Mouse (Mus musculus): Measurements from ENCODE around the gene Pgs1. TPM values are rescaled to one million over a fixed set of nuclear protein-coding genes. Genes with fewer than 3 reads are reported as not detected.
A peak's percentile ranks its signal among the peaks of the same experiment; 100 is the strongest.

Pgs1 gene
- total RNA-seq, 2 experiments from 2014 or later = 17.2 to 18.0 TPM

GRCm38 (mm10) chr11:118018328-118018727 is 32.2 kb downstream of the Pgs1 start:
- intact Hi-C loops (cut with DNase I) = no loop called here
- DNase-seq = no peak
- Histone ChIP-seq H3K27ac (no peak overlapping the region), H3K4me3 (no peak overlapping the region)
- peak; percentile 59 for TF ChIP-seq CTCF (IDR thresholded peaks at IDR 0.05)

DNA sequence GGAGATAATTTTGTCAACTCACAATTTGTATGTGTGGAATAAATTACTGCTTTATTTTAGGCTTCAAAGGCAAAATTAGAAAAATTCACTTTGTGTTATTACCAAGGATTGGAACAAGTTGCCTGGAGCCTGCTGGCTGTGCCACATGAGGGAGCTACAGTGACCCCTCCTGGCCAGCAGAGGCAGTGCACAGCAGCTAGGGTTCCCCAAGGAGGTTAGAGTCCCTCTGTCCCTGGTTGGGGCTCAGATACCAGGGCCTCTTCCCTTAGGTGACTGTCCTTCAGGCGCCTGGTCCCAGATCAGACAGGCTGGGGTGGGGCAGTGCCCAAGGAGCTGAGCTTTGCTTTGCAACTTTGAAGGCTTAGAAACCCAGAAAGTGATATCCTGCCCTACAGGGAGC is 35.7 kb downstream of the Pgs1 start:
- no peak; the same call in 1 of the 2 replicates for TF ChIP-seq CTCF (IDR thresholded peaks at IDR 0.05)
- H3K4me3 ChIP-seq = no peak overlapping the region
- no peak overlapping the region for H3K27ac ChIP-seq
- intact Hi-C loops (cut with DNase I) = loop anchor here (1.0 to 2.0 kb wide), 2 partner anchors 51 to 110 kb away; partner anchors contain the start of gene Socs3
- peak; percentile 83 for DNase-seq

DNA sequence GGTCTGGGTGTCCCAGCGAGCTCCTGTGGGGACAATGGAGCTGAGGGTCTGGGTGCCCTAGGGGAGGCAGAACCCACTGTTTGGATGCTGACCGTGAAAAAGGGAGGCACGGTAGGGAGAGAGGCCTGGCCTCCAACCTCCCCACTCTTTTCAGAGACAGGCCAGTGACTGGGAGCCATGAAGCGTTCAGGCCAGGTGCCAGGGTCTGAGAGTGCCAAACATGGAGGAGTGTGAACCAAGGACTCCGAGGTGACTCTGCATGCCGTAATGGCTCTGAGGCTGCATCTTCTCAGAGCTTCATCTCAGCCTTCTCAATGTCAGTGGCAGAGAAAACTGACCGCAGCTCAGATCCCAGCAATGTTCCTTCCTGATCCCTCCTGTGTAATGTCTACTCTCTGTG is 37.4 kb downstream of the Pgs1 start:
- no peak for TF ChIP-seq CTCF (IDR thresholded peaks at IDR 0.05)
- intact Hi-C loops (cut with DNase I) = no loop called here
- Histone ChIP-seq H3K27ac (no peak overlapping the region), H3K4me3 (no peak overlapping the region)
- DNase-seq = peak; percentile 53

GRCm38 (mm10) chr11:118024111-118024510 is 38.0 kb downstream of the Pgs1 start:
- intact Hi-C loops (cut with DNase I) = no loop called here
- Histone ChIP-seq H3K27ac (no peak overlapping the region), H3K4me3 (no peak overlapping the region)
- TF ChIP-seq CTCF (IDR thresholded peaks at IDR 0.05) = no peak
- no peak for DNase-seq

DNA sequence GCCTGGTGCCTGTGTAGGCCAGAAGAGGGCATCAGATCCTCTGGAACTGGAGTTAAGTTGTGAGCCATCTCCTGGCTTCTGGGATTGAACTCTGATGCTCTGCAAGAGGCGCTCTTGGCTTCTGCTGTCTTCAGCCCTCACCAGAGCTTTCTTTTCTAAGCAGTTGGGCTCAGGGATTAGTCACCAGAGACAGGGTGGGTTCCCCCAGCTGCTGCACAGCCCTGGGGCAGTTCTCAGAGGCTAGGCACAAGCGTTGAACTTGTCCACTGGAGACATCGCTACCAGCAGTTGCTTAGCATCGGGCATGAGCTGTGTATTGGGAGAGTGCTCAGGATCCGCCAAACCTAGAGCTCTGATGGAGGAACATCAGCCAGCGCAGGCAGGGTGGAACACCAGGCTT is 43.1 kb downstream of the Pgs1 start:
- H3K27ac ChIP-seq = no peak overlapping the region
- no peak for DNase-seq
- intact Hi-C loops (cut with DNase I) = no loop called here
- H3K4me3 ChIP-seq = no peak overlapping the region
- no peak for TF ChIP-seq CTCF (IDR thresholded peaks at IDR 0.05)

DNA sequence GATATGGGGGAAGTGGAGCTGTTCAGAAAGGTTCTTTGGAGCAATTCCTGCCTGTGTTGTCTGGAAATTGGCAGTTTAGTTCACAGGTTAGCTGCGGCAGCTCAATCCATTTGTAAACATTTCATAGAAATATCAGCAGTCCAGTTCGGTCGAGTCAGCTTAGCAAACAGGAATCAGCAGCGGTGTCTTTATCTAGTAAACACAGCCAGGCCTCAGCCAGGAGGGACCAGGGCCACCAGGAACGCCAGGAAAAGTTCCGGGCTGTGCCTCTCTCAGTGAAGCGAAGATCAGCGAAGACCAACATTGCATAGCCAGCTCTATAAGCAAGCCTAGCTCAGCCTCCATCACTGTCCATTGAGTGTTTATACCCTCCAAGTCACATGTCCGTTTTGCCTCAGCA is 45.0 kb downstream of the Pgs1 start:
- H3K27ac ChIP-seq = no peak overlapping the region
- no peak for TF ChIP-seq CTCF (IDR thresholded peaks at IDR 0.05)
- DNase-seq = no peak
- no peak overlapping the region for H3K4me3 ChIP-seq
- intact Hi-C loops (cut with DNase I) = no loop called here

DNA sequence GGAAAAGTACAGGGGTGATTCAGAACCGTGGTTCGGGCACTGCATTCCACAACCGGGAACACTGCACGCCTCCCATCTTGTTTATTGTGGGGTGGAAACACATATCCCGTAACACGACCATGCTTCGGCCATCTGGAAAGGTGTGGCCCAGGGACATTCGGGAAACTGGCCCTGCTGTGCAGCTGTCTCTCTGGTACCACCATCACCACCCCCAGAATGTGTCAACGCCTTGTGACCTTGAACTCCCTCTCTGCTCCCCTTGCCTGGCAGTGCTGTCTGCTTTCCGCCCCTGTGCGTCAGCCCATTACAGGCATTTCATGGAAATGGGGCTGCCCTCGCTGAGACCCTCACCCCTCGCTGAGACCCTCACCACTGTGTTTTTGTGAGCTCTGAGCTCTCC is 48.3 kb downstream of the Pgs1 start:
- Histone ChIP-seq H3K27ac (no peak overlapping the region), H3K4me3 (no peak overlapping the region)
- no peak for TF ChIP-seq CTCF (IDR thresholded peaks at IDR 0.05)
- DNase-seq = no peak
- intact Hi-C loops (cut with DNase I) = no loop called here

- intact Hi-C loops (cut with DNase I) = no loop called here
- no peak overlapping the region for H3K27ac ChIP-seq
- H3K4me3 ChIP-seq = no peak overlapping the region
- no peak for DNase-seq
- TF ChIP-seq CTCF (IDR thresholded peaks at IDR 0.05) = no peak
Observed at GRCm38 (mm10) chr11:118035068-118035467, 49.0 kb downstream of the Pgs1 start.

DNA sequence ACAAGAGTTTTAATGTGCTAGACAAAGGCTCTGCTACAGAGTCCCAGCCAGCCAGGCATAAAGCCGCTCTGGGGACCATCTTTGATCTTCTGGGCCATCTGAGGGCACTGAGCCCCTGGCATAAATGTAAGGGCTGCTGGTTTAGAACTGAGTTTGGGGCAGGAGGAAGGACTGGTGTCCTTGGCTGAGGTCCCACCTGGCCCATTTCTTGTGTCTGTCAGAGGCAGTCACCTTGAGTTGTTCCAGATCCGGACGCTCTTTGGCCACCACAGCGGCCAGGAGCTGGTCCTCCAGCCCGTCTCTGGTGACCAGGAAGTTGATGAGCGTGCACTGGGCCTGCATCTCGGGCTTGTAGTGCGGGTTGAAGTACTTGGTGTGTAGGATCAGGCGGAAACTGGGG is 56.7 kb downstream of the Pgs1 start:
- no peak overlapping the region for H3K27ac ChIP-seq
- no peak overlapping the region for H3K4me3 ChIP-seq
- intact Hi-C loops (cut with DNase I) = no loop called here
- no peak for TF ChIP-seq CTCF (IDR thresholded peaks at IDR 0.05)
- DNase-seq = no peak

GRCm38 (mm10) chr11:118043293-118043907 is 57.3 kb downstream of the Pgs1 start:
- no peak for TF ChIP-seq CTCF (IDR thresholded peaks at IDR 0.05)
- intact Hi-C loops (cut with DNase I) = no loop called here
- DNase-seq = peak; percentile 62
- H3K27ac ChIP-seq = no peak overlapping the region
- H3K4me3 ChIP-seq = no peak overlapping the region

- intact Hi-C loops (cut with DNase I) = no loop called here
- Histone ChIP-seq H3K4me3 (no peak overlapping the region), H3K27ac (no peak overlapping the region)
- DNase-seq = no peak
- TF ChIP-seq CTCF (IDR thresholded peaks at IDR 0.05) = no peak
Observed at GRCm38 (mm10) chr11:118049641-118050040, 63.5 kb downstream of the Pgs1 start.

GRCm38 (mm10) chr11:118050174-118050573 is 64.1 kb downstream of the Pgs1 start:
- no peak overlapping the region for H3K27ac ChIP-seq
- intact Hi-C loops (cut with DNase I) = no loop called here
- H3K4me3 ChIP-seq = no peak overlapping the region
- no peak for DNase-seq
- TF ChIP-seq CTCF (IDR thresholded peaks at IDR 0.05) = no peak

GRCm38 (mm10) chr11:118058367-118058766 is 72.3 kb downstream of the Pgs1 start:
- no peak for TF ChIP-seq CTCF (IDR thresholded peaks at IDR 0.05)
- Histone ChIP-seq H3K27ac (no peak overlapping the region), H3K4me3 (no peak overlapping the region)
- DNase-seq = no peak
- intact Hi-C loops (cut with DNase I) = no loop called here

DNA sequence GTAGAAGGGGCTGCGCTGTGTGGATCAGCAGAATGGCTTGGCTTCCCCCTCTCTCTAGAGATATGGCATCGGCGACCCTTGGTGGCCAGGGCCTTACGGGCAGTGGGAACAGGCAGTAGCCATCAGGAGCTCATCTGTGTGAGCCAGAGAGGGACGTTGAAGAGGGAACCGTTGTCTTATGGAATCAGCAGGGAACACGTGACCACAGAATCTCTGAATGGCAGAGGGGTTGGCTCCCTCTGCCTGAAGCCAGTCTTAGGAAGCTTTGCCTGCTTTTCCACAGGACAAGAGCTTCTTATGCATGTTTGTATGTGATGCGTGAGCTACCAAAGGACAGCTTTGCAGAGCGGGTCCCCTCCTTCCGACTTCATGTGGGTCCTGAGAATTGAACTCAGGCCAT is 72.8 kb downstream of the Pgs1 start:
- TF ChIP-seq CTCF (IDR thresholded peaks at IDR 0.05) = no peak
- intact Hi-C loops (cut with DNase I) = no loop called here
- no peak for DNase-seq
- Histone ChIP-seq H3K27ac (no peak overlapping the region), H3K4me3 (no peak overlapping the region)
